Mouse (Mus musculus): ENCODE results near the gene Spata46.

The Spata46 gene

GRCm38 (mm10) chr1:170343081-170343480 lies 34.5 kb downstream of the Spata46 start:
- DNase-seq: peak; percentile 69

GRCm38 (mm10) chr1:170343906-170344305 lies 35.3 kb downstream of the Spata46 start:
- no peak for DNase-seq

GRCm38 (mm10) chr1:170346266-170346665 lies 37.7 kb downstream of the Spata46 start:
- DNase-seq: no peak

- no peak for DNase-seq
These were observed 42.5 kb downstream of the Spata46 start for GRCm38 (mm10) chr1:170351080-170351479.

GRCm38 (mm10) chr1:170353335-170353734 lies 44.7 kb downstream of the Spata46 start:
- DNase-seq: no peak

GRCm38 (mm10) chr1:170360183-170360915 lies 51.7 kb downstream of the Spata46 start:
- no peak for DNase-seq

Measured in retina, postnatal 1 day (tissue).